Comparison of ENCODE assay signal across 21 mouse cellular contexts in the genomic region with DNA sequence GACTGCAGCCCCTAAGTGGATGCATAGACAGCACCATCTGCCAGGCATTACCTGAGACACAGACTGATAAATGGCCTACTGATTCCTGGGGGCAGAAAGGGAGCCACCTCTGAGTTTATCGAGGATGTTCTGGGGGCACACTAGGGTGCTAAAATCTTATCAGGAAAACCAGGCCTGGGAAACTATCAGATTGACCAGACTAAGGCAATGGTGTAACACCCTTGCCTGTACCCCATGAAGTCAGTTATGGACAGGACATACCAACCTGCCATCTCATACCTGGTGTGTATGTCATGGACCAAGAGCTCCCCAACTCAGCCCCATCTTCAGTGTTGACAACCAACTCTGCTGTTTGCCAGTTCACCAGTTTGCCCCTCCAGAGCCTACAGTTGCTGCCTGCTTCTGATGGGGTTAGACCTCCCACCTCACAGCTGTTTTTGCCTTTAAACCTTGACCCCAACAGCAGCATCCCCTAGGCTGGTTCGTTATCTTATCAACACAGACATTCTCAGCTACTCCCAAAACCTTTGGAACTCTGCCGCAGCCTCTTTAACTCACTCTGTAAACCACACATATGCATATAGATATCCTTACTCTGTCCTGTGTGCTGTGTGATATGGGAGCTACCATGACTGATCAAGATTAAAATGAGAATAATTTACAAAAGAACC.
DNase-seq lines count a peak whose midpoint lies in the region; ATAC-seq lines count a peak whose summit lies in the region.
"Had no signal": no experiment of that assay in that cellular context is flagged by ENCODE, and none has a peak within 500 bp of the region (broad histone marks: within the 10 kb centered on the region; RNA-seq: fewer than 3 reads in every experiment).

No protein-coding gene starts in this region.

- peak; percentile 91 for ATAC-seq in heart, embryonic 11.5 days (replicated peaks; ENCODE audit: insufficient number of reproducible peaks, low FRiP score, low TSS enrichment)
- 0 out of 2 replicates have a peak, but pooled peaks have one; percentile 37 for ATAC-seq in midbrain, embryonic 13.5 days
- ATAC-seq in liver, embryonic 13.5 days (ENCODE audit: low read depth), result peak; percentile 91
- ATAC-seq: forebrain, postnatal 0 days; hindbrain, embryonic 16.5 days had no signal

- no peaks in the 10 kb centered on the region for H3K27me3 ChIP-seq in heart, embryonic 11.5 days (ENCODE audit: control insufficient read depth, insufficient read depth, low read length)
- H3K27me3 ChIP-seq in midbrain, embryonic 13.5 days, result no peaks in the 10 kb centered on the region
- 0 out of 2 replicates have a peak, but pooled peaks cover 3% of the 10 kb centered on the region for H3K27me3 ChIP-seq in midbrain, embryonic 10.5 days (ENCODE audit: low read depth, poor library complexity, severe bottlenecking)
- peaks cover 19% of the 10 kb centered on the region for H3K27me3 ChIP-seq in liver, embryonic 13.5 days
- H3K27me3 ChIP-seq: CH12.LX; neural tube, embryonic 13.5 days had no signal

- intact Hi-C loops in heart, postnatal 10 days (cut with DNase I), result no loop called here

- WGBS in heart, embryonic 11.5 days (ENCODE audit: insufficient replicate concordance), result 18% methylated on average over 3 of the region's 3 CpGs
- WGBS in midbrain, embryonic 13.5 days, result 89% methylated on average over 3 of the region's 3 CpGs
- whole genome bisulfite sequencing in midbrain, embryonic 10.5 days, result 85% methylated on average over 3 of the region's 3 CpGs
- WGBS in liver, embryonic 13.5 days (ENCODE audit: insufficient replicate concordance), result 7% methylated on average over 3 of the region's 3 CpGs

- no peak overlapping the region for H3K9ac ChIP-seq in heart, embryonic 11.5 days (ENCODE audit: low read depth, low read length)
- no peak overlapping the region for H3K9ac ChIP-seq in midbrain, embryonic 13.5 days (replicated peaks)
- H3K9ac ChIP-seq in liver, embryonic 13.5 days, result no peak overlapping the region
- H3K9ac ChIP-seq: forebrain, postnatal 0 days; lung, embryonic 14.5 days; midbrain, embryonic 12.5 days; neural tube, embryonic 13.5 days had no signal

- H3K36me3 ChIP-seq in heart, embryonic 11.5 days (ENCODE audit: control insufficient read depth, insufficient read depth, low read length), result no peaks in the 10 kb centered on the region
- H3K36me3 ChIP-seq in midbrain, embryonic 13.5 days, result no peaks in the 10 kb centered on the region
- no peaks in the 10 kb centered on the region for H3K36me3 ChIP-seq in midbrain, embryonic 10.5 days
- H3K36me3 ChIP-seq in liver, embryonic 13.5 days, result no peaks in the 10 kb centered on the region
- H3K36me3 ChIP-seq: midbrain, embryonic 12.5 days; neural tube, embryonic 13.5 days had no signal

- peak overlapping the region; percentile 76 for H3K27ac ChIP-seq in heart, embryonic 11.5 days (ENCODE audit: low read depth, low read length)
- no peak overlapping the region for H3K27ac ChIP-seq in midbrain, embryonic 13.5 days
- no peak overlapping the region for H3K27ac ChIP-seq in midbrain, embryonic 10.5 days (replicated peaks)
- no peak overlapping the region for H3K27ac ChIP-seq in liver, embryonic 13.5 days
- H3K27ac ChIP-seq: kidney, postnatal 0 days; layer of hippocampus, adult 2 months; midbrain, embryonic 12.5 days; neural tube, embryonic 13.5 days had no signal

- peak overlapping the region; percentile 35 for H3K4me2 ChIP-seq in heart, embryonic 11.5 days
- no peak overlapping the region for H3K4me2 ChIP-seq in midbrain, embryonic 13.5 days (replicated peaks)
- peak overlapping the region; percentile 34 for H3K4me2 ChIP-seq in liver, embryonic 13.5 days
- H3K4me2 ChIP-seq: lung, embryonic 14.5 days; midbrain, embryonic 12.5 days; neural tube, embryonic 13.5 days had no signal

- no peaks in the 10 kb centered on the region for H3K4me1 ChIP-seq in heart, embryonic 11.5 days (ENCODE audit: control insufficient read depth, insufficient read depth, low read length)
- 0 out of 2 replicates have a peak, but pooled peaks cover 4% of the 10 kb centered on the region for H3K4me1 ChIP-seq in midbrain, embryonic 13.5 days (replicated peaks)
- H3K4me1 ChIP-seq in midbrain, embryonic 10.5 days, result peaks cover 7% of the 10 kb centered on the region; the same call in 1 of the 2 replicates
- peaks cover 49% of the 10 kb centered on the region for H3K4me1 ChIP-seq in liver, embryonic 13.5 days (replicated peaks)
- H3K4me1 ChIP-seq: midbrain, embryonic 12.5 days; neural tube, embryonic 13.5 days had no signal

- DNase-seq in heart, postnatal 10 days, result no peak
- DNase-seq in midbrain, embryonic 10.5 days (ENCODE audit: low spot score), result no peak
- peak; percentile 57 for DNase-seq in liver, embryonic 13.5 days
- DNase-seq in yolk sac, embryonic 10.5 days (ENCODE audit: low spot score), result peak; percentile 68
- DNase-seq in adrenal gland, postnatal 10 days, result no peak
- no peak for DNase-seq in cerebellum, postnatal 36 days
- DNase-seq: cerebellum, postnatal 10 days; embryo, embryonic 11 days; forebrain, postnatal 0 days; kidney, adult 18-20 months; lung, embryonic 14.5 days; lung, postnatal 36 days; right cerebral cortex, adult 18-20 months had no signal

- H3K4me3 ChIP-seq in heart, embryonic 11.5 days (ENCODE audit: low read depth, low read length), result no peak overlapping the region
- H3K4me3 ChIP-seq in midbrain, embryonic 13.5 days (replicated peaks), result no peak overlapping the region
- no peak overlapping the region for H3K4me3 ChIP-seq in midbrain, embryonic 10.5 days
- H3K4me3 ChIP-seq in liver, embryonic 13.5 days (replicated peaks), result no peak overlapping the region
- H3K4me3 ChIP-seq: layer of hippocampus, adult 2 months; midbrain, embryonic 12.5 days; neural tube, embryonic 13.5 days had no signal

- no peaks in the 10 kb centered on the region for H3K9me3 ChIP-seq in heart, embryonic 11.5 days (replicated peaks; ENCODE audit: control insufficient read depth, low read length)
- H3K9me3 ChIP-seq in midbrain, embryonic 13.5 days, result no peaks in the 10 kb centered on the region
- no peaks in the 10 kb centered on the region for H3K9me3 ChIP-seq in midbrain, embryonic 10.5 days (replicated peaks)
- no peaks in the 10 kb centered on the region for H3K9me3 ChIP-seq in liver, embryonic 13.5 days (replicated peaks)
- H3K9me3 ChIP-seq: midbrain, embryonic 12.5 days; neural tube, embryonic 13.5 days had no signal

Comparison
In these comparisons a context has a peak if more than half of its experiments do, and no peak if none do; other contexts are left out.
1. ATAC-seq: peak in every context shown above with its lines; median percentile 91 in heart, embryonic 11.5 days; 91 in liver, embryonic 13.5 days; 37 in midbrain, embryonic 13.5 days.
2. DNase-seq: peak in liver, embryonic 13.5 days (single experiment) and yolk sac, embryonic 10.5 days (single experiment); none in heart, postnatal 10 days (0 of 2), midbrain, embryonic 10.5 days (single experiment), adrenal gland, postnatal 10 days (single experiment) and cerebellum, postnatal 36 days (0 of 2).